Mouse (Mus musculus) gastrocnemius, postnatal 25 days (tissue): Measurements from ENCODE around the gene St6galnac6. TPM values are rescaled to one million over a fixed set of nuclear protein-coding genes. Genes with fewer than 3 reads are reported as not detected.

ENCODE experiments used
- DNase-seq: peaks from one replicate; pipeline ENCODE4 v3.0.0; 2022
- total RNA-seq, 2 experiments: library from RNA; stranded (reverse); gene quantifications; 1 replicate in 1 of 2; 2 replicates in 1 of 2; pipeline ENCODE4 v1.2.3; 2021

Gene St6galnac6
- total RNA-seq, 2 experiments from 2014 or later = 37.3 to 42.6 TPM

GRCm38 (mm10) chr2:32639632-32640031 is 40.1 kb downstream of the St6galnac6 start:
- DNase-seq = no peak

- DNase-seq = no peak
Measured at GRCm38 (mm10) chr2:32640550-32641051, 41.1 kb downstream of the St6galnac6 start.

- DNase-seq = no peak
Measured at GRCm38 (mm10) chr2:32641810-32642209, 42.3 kb downstream of the St6galnac6 start.

- DNase-seq = peak; percentile 58
Measured at GRCm38 (mm10) chr2:32642813-32643212, 43.3 kb downstream of the St6galnac6 start.

- DNase-seq = no peak
Measured at GRCm38 (mm10) chr2:32644083-32644482, 44.6 kb downstream of the St6galnac6 start.

- no peak for DNase-seq
Measured at GRCm38 (mm10) chr2:32644799-32645475, 45.4 kb downstream of the St6galnac6 start.

GRCm38 (mm10) chr2:32645647-32646046 is 46.1 kb downstream of the St6galnac6 start:
- no peak for DNase-seq

- peak; percentile 81 for DNase-seq
Measured at GRCm38 (mm10) chr2:32646379-32647056, 47.0 kb downstream of the St6galnac6 start, which contains the start of gene Eng. TSS of gene Eng (plus strand) at chr2:32646595.

- DNase-seq = no peak
Measured at GRCm38 (mm10) chr2:32647366-32647765, 47.9 kb downstream of the St6galnac6 start.

GRCm38 (mm10) chr2:32653764-32654163 is 54.3 kb downstream of the St6galnac6 start:
- DNase-seq = no peak

GRCm38 (mm10) chr2:32654743-32655393 is 55.4 kb downstream of the St6galnac6 start:
- no peak for DNase-seq

- DNase-seq = no peak
Measured at GRCm38 (mm10) chr2:32655394-32655744, 55.9 kb downstream of the St6galnac6 start.

GRCm38 (mm10) chr2:32655826-32656225 is 56.3 kb downstream of the St6galnac6 start:
- DNase-seq = peak; percentile 68

- no peak for DNase-seq
Measured at GRCm38 (mm10) chr2:32658873-32659272, 59.4 kb downstream of the St6galnac6 start.

GRCm38 (mm10) chr2:32661509-32662107 is 62.1 kb downstream of the St6galnac6 start:
- no peak for DNase-seq

GRCm38 (mm10) chr2:32662291-32662690 is 62.8 kb downstream of the St6galnac6 start:
- no peak for DNase-seq

GRCm38 (mm10) chr2:32665345-32665744 is 65.8 kb downstream of the St6galnac6 start:
- DNase-seq = no peak

GRCm38 (mm10) chr2:32665853-32666252 is 66.3 kb downstream of the St6galnac6 start:
- DNase-seq = no peak

- no peak for DNase-seq
Measured at GRCm38 (mm10) chr2:32667775-32668174, 68.3 kb downstream of the St6galnac6 start.

GRCm38 (mm10) chr2:32668176-32668575 is 68.7 kb downstream of the St6galnac6 start:
- DNase-seq = no peak

GRCm38 (mm10) chr2:32669876-32670275 is 70.4 kb downstream of the St6galnac6 start:
- no peak for DNase-seq
